Mouse (Mus musculus): Measurements from ENCODE around the gene Wfdc9.
A peak's percentile ranks its signal among the peaks of the same experiment; 100 is the strongest.

Gene Wfdc9

GRCm38 (mm10) chr2:164656483-164656882, at the start of gene Wfdc9:
Gene Wfdc9 (minus strand): TSS chr2:164656583.
- no peak for DNase-seq

DNA sequence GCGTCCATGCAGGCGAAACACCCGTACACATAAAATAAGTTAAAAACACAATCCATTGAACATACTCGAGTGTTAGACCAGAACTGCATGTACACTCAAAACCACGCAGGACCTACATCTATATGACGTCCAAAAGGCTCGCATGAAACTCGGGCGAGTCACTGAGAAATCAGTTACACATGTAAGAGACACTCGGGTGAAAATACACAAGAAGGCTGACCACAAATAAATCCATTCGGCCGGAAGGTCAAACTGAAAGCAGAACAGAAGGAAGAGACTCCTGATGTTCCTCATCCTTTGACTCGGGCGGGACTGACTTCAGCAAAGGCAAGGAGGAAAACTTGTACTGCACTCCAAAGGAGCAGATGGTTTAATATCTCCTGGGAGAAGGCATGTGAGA, 49.6 kb upstream of the Wfdc9 start:
- no peak for DNase-seq

DNA sequence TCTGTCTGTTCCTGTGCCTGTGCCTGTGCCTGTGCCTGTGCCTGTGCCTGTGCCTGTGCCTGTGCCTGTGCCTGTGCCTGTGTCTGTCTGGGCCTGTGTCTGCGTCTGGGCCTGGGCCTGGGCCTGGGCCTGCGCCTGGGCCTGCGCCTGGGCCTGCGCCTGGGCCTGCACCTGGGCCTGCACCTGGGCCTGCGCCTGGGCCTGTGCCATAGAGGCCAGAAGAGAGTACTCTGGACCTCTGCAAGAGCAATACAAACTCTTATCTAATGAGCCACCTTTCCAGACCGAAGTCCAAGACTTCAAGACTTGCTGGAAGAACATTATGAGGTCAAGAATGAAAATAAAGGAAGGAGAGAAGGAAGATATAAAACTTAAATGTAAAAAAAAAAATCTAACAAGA, 48.9 kb upstream of the Wfdc9 start:
- DNase-seq: no peak

DNA sequence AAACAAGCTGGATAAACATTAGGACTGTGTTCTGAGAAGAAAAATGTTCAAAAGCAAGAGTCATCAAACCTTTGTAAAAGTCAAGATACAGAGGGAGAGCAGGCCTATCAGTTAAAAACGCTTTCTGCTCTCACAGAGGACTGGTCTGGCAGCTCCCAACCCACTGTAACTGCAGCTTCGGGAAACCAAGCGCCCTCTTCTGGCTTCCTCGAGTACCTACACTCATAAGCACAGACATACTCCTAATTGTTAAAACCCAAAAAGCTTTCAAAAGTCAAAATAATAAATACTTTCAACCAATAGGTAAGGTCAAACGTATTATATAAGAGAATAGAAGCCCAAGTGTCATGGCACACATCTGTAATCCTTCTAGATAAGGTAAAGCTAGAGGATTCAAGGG, 47.9 kb upstream of the Wfdc9 start:
- no peak for DNase-seq

- DNase-seq: no peak
Observed at GRCm38 (mm10) chr2:164701761-164702160, 45.4 kb upstream of the Wfdc9 start.

GRCm38 (mm10) chr2:164700959-164701358, 44.6 kb upstream of the Wfdc9 start:
- DNase-seq: no peak

- no peak for DNase-seq
Observed at GRCm38 (mm10) chr2:164698201-164698600, 41.8 kb upstream of the Wfdc9 start, which contains the start of gene Spint4. Gene Spint4 (plus strand): TSS chr2:164698501.

DNA sequence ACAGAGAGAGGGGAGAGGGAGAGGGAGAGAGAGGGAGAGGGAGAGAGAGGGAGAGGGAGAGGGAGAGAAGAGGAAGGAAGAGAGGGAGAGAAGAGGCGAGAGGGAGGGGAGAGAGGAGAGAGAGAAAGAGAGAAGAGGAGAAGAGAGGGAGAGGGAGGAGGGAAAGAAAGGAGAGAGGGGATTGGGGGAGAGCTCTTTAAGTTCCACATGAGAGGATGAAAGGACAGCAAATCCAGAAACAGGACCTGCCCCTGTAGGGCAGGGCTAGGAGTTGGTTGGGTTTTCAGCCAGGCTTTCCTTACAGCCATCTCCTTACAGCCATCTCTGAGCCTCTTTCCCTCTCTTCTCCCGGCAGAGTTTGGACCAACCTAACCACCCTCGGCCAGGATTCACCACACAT, 28.4 kb upstream of the Wfdc9 start, which contains the start of gene Wfdc13:
Gene Wfdc13 (plus strand): TSS at position 301 of the 400 bp plus-strand sequence.
- DNase-seq: no peak

DNA sequence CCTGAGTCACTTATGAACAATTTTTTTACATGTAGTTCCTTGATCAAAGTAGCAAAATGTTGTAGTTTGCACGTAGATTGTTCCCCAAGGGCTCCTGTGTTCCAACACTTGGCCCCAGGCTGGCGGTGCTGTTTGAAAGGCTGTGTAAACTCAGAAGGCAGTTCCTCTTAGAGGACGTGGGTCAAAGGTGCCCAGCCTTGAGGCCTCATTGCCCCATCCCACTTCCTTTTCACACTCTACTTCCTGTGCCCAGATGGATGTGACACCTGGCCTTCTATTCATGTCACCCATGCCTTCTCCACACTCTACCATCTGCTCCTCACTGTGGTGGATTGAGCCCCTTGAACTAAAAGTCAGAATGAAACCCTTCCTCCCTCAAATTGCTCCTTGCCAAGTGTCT, 23.5 kb upstream of the Wfdc9 start:
- peak; percentile 33 to 48 for DNase-seq

GRCm38 (mm10) chr2:164678848-164679625, 22.7 kb upstream of the Wfdc9 start:
- DNase-seq: peak; percentile 79 to 81

DNA sequence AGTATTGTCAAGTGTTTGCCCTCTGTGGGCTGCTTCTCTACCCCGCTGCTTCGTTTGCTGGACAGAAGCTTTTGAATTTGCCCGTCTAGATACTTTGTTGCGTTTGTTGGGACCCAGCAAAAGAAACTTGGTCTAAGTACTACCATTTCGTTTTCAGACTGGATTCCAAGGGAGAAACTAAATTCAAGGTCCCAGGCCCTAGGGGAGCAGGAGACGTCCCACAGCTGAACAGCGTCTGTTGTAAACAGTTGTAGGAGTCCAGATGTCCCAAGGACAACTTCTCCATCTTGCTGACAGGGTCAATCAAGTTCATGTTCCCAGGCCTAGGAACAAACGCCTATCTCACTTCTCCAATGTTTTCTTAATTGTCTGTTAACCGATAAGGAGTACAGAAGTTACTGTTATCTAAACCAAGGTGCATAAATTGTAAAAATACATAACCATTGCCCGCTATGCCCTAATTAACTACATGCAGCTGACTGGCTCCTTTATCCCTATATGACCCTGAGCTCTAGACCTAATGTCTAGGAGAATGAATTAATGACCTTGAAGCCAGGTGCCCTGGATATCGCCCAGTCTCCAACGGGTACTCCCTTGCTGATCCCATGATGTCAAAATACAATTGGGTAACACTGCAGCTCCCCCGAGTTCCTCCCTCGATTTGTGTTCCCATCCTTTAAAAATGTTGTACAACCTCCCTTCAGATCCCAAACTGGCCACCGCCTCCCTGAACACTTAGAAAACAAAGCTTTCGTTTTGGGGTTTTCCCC, 20.7 kb upstream of the Wfdc9 start:
- no peak for DNase-seq

GRCm38 (mm10) chr2:164676103-164676502, 19.7 kb upstream of the Wfdc9 start:
- DNase-seq: no peak

- no peak for DNase-seq
Observed at GRCm38 (mm10) chr2:164673987-164674386, 17.6 kb upstream of the Wfdc9 start, which contains the start of gene Wfdc11. Gene Wfdc11 (minus strand): TSS chr2:164674087.

DNA sequence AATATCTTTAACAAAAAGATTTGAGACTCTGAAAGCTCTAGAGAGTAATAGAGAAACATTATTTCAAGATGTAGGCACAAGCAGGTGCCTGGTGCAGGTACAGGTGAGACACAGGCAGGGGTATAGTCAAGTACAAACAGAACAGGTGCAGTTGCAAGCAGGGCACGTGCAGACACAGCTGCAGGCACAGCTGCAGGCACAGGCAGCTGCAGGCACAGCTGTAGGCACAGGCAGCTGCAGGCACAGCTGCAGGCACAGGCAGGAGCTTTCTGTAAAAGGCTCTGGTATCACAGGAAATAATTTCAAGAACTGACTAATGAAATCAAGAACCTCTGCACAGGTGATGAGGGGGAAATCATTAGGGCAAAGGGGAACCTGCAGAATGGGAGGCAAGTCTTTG, 14.6 kb upstream of the Wfdc9 start:
- DNase-seq: no peak

- no peak for DNase-seq
Observed at GRCm38 (mm10) chr2:164670261-164670660, 13.9 kb upstream of the Wfdc9 start.

GRCm38 (mm10) chr2:164664851-164665250, 8.5 kb upstream of the Wfdc9 start:
- DNase-seq: no peak

DNA sequence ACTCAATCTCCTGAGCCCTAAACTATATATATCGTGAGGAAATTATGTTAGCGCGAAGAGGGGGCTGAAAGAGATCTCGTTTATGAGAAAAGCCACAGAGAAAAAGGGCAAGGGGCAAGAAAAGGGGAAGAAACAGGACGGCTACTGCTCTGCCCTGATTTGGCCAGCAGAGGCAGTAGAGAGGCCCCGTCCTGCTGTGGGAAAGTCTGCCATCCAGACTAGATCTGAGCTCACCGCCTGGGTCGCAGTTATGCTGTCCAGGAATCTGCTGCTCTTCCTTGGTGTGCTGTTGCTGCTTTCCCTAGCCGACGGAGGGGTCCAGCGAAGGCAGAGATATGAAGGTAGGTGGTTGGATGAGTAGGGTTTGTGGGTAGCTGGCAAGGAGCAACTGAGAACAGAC, 525 bp downstream of the Wfdc9 start, which contains the start of gene Wfdc10:
Gene Wfdc10 (plus strand): TSS at position 189 of the 400 bp plus-strand sequence.
- DNase-seq: peak; percentile 49

DNA sequence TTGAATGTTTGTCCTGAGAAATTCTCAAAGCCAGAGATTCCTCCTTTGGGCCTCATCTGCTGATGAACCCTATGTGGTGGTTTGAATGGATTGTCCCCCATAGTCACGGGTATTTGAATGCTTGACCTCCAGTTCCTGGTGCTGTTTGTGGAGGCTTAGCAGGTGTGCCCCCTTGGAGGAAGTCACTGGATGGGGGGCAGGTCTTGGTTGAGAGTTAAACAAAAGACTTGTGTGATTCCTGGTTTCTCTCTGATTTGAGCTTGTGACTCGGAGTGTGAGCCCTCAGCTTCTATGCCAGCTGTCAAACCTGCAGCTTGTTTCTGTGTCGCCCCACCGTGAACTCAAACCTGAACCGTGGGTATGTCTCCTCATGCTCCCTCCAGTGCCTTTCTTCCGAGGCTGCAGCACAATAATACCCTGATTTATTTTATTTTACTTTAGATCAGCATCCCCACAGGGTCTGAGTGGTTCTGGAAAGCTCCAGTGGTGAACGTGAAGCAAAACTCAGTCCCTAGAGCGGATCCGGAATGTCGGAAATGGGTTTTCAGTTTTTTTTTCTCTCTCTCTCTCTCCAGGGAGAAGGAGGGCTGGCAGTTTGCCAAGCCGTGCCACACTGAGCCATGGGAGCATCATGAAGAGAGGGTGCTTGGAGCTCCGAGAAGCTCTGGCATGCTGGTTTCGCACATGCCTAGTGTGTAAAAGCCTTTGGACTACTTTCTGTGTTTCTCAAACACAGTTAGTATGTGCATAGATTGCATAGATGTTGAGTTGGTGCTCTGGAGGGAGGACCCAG, 14.3 kb downstream of the Wfdc9 start:
- no peak for DNase-seq

DNA sequence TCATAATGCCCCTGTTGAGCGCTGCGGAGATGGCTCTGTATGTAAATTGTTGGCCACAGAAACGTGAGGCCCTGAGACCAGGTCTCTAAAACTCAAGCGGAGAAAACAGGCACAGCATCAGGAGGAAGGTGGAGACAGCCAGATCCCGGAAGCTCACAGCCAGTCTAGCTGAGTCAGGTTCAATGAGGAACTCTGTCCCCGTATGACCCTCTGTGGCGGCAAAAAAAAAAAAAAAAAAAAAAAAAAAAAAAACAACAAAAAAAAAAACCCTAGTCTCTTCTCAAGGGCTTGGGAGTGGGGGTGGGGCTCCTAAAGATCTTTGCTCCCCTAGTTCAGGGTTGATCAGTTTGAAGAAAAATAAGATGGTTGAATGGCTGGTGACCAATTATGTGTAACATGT, 15.3 kb downstream of the Wfdc9 start:
- no peak for DNase-seq

GRCm38 (mm10) chr2:164638696-164639095, 17.7 kb downstream of the Wfdc9 start, which contains the start of gene Wfdc16:
Gene Wfdc16 (minus strand): TSS chr2:164638796.
- no peak for DNase-seq

DNA sequence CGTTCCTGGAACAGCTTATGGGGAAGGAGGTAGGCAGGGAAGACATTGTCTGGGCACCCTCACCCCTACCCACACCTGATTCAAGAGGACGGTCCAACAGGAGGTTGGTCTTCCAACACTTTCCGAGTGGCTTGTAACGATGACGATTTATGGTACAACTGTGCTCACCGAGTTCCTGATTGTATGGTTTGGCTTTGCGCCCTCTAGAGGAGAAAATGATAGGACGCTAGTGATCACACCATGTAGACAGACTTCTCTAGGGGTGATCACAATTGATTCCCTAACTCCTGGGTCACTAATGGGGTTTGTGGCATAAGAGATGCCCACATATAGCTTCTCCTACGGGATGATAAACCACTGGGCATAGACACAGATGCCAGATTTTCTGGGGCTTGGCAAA, 21.1 kb downstream of the Wfdc9 start:
- DNase-seq: no peak

DNA sequence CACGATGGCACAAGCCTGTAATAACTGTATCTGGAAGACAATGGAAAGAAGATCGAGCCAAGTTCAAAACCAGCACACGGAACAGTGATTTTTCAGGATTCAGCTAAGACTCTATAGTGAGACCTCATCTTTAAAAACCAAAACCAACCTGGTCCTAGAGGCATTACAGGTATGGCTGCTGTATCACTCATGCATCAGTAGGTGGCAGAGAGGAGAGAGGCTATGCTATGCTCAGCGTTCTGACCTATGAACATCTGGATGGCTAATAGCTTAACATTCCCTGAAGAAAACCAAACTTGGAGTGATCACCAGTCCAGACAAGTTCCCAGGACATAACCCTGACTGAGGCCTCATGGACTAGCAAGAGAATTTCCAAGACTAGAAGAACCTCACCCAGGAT, 34.6 kb downstream of the Wfdc9 start:
- no peak for DNase-seq

DNA sequence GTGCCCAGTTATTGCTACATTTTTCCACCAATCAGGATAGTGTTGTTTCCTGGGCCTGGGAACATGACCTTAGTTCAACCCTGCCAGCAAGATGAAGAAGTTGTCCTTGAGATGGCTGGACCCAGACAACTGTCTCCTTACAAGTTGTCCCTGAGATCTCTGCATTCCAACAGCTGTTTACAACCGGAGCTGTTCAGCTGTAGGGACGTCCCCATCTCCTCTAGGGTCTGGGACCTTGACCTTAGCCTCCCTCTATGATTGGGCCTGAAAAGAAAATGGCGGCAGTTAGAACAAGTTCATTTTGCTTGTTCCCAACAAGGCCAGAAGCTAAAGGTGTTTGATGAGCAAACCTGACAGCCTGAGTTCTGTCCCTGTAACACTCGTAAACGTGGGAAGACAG, 37.3 kb downstream of the Wfdc9 start:
- no peak for DNase-seq

Data from thymus, postnatal 36 days (tissue).